8 mouse cellular contexts compared by ENCODE assay signal in genomic region chr9:85749142-85749921, GRCm38 (mm10). TPM values are rescaled to one million over a fixed set of nuclear protein-coding genes. Genes with fewer than 3 reads are reported as not detected.
DNase-seq lines count a peak whose midpoint lies in the region; ATAC-seq and TF ChIP-seq lines count a peak whose summit lies in the region.

Ibtk (minus strand) TSS chr9:85749334.

- peak; percentile 99 for ATAC-seq in forebrain, embryonic 15.5 days (replicated peaks)
- ATAC-seq in lung, embryonic 14.5 days (ENCODE audit: insufficient read depth) = peak; percentile 99

- H3K27me3 ChIP-seq in forebrain, embryonic 15.5 days = no peaks in the 10 kb centered on the region
- H3K27me3 ChIP-seq in lung, embryonic 14.5 days (ENCODE audit: insufficient read depth, low read length) = no peaks in the 10 kb centered on the region
- no peaks in the 10 kb centered on the region for H3K27me3 ChIP-seq in thymus, adult 2 months (ENCODE audit: control insufficient read depth, insufficient read depth, low read length)

- WGBS in forebrain, embryonic 15.5 days = under 1% methylated on average over 52 of the region's 52 CpGs
- under 1% methylated on average over 52 of the region's 52 CpGs for WGBS in lung, embryonic 14.5 days
- under 1% methylated on average over 52 of the region's 52 CpGs for WGBS in olfactory bulb, adult 2 months
- WGBS in thymus, adult 2 months = under 1% methylated on average over 52 of the region's 52 CpGs

- TF ChIP-seq CTCF in layer of hippocampus, adult 2 months (conservative IDR thresholded peaks at IDR 0.05) = peak; percentile 43
- TF ChIP-seq CTCF in lung, embryonic 14.5 days (IDR thresholded peaks at IDR 0.05; ENCODE audit: low read depth) = peak; percentile 36; the same call in 1 of the 2 replicates
- TF ChIP-seq CTCF in olfactory bulb, adult 2 months (IDR thresholded peaks at IDR 0.05; ENCODE audit: insufficient read depth, low read depth, low read length) = no peak
- 0 out of 2 replicates have a peak, but pooled peaks have one; percentile 8 for TF ChIP-seq CTCF in thymus, adult 2 months (IDR thresholded peaks at IDR 0.05; ENCODE audit: borderline replicate concordance, control insufficient read depth, extremely low read depth, insufficient read depth, low read length, poor library complexity)

- H3K4me1 ChIP-seq in ES-E14 (ENCODE audit: control insufficient read depth in 2 of 2, insufficient read depth in 2 of 2, low read length in 2 of 2, poor library complexity in 1 of 2) = peaks cover 0 to 5% of the 10 kb centered on the region in 2 experiments; a peak in 2 of 4 replicates
- peaks cover 15% of the 10 kb centered on the region for H3K4me1 ChIP-seq in forebrain, embryonic 15.5 days
- H3K4me1 ChIP-seq in lung, embryonic 14.5 days (ENCODE audit: insufficient read depth) = peaks cover 4% of the 10 kb centered on the region; the same call in 1 of the 2 replicates
- no peaks in the 10 kb centered on the region for H3K4me1 ChIP-seq in olfactory bulb, adult 2 months (ENCODE audit: control insufficient read depth, insufficient read depth, low read length)
- H3K4me1 ChIP-seq in thymus, adult 2 months (replicated peaks; ENCODE audit: control insufficient read depth, insufficient read depth, low read length) = 0 out of 2 replicates have a peak, but pooled peaks cover 2% of the 10 kb centered on the region

- peak; percentile 82 for DNase-seq in ES-E14 (ENCODE audit: low read depth, low spot score)
- DNase-seq in cerebellum, adult 11-12 months = peak; percentile 98
- peak; percentile 99 to 100 for DNase-seq in heart, postnatal 36 days
- peak; percentile 97 to 99 for DNase-seq in layer of hippocampus, adult 2 months (ENCODE audit: low spot score in 2 of 2)
- peak; percentile 98 for DNase-seq in lung, embryonic 14.5 days
- DNase-seq in thymus, adult 2 months = peak; percentile 97

- H3K36me3 ChIP-seq in ES-E14 (ENCODE audit: control insufficient read depth, insufficient read depth, low read length, poor library complexity, severe bottlenecking) = no peaks in the 10 kb centered on the region
- H3K36me3 ChIP-seq in forebrain, embryonic 15.5 days = no peaks in the 10 kb centered on the region
- H3K36me3 ChIP-seq in lung, embryonic 14.5 days (ENCODE audit: insufficient read depth) = 0 out of 2 replicates have a peak, but pooled peaks cover 4% of the 10 kb centered on the region
- H3K36me3 ChIP-seq in thymus, adult 2 months (ENCODE audit: control insufficient read depth, insufficient read depth, low read length) = no peaks in the 10 kb centered on the region

- intact Hi-C loops in heart, postnatal 36 days (cut with DNase I) = no loop called here

- in situ Hi-C loops in ES-E14 (cut with MboI; ENCODE audit: low sequenced_read_pairs in 2 of 2, unreplicated experiment in 2 of 2) = no loop called here

- TF ChIP-seq POLR2A in olfactory bulb, adult 2 months (IDR thresholded peaks at IDR 0.05; ENCODE audit: insufficient read depth, low read depth, low read length) = peak; percentile 83
- peak; percentile 88 for TF ChIP-seq POLR2A in thymus, adult 2 months (IDR thresholded peaks at IDR 0.05; ENCODE audit: control insufficient read depth, extremely low read depth, insufficient read depth, low read length, poor library complexity)

- no peaks in the 10 kb centered on the region for H3K9me3 ChIP-seq in ES-E14 (ENCODE audit: control insufficient read depth, insufficient read depth, low read depth, low read length)
- no peaks in the 10 kb centered on the region for H3K9me3 ChIP-seq in forebrain, embryonic 15.5 days
- H3K9me3 ChIP-seq in lung, embryonic 14.5 days (ENCODE audit: low read depth, low read length) = no peaks in the 10 kb centered on the region

- peak within 1 kb of the TSS; percentile 87 to 98 for H3K4me3 ChIP-seq in ES-E14 (ENCODE audit: insufficient read depth in 1 of 2, low read depth in 1 of 2, low read length in 2 of 2, poor library complexity in 1 of 2, severe bottlenecking in 1 of 2)
- H3K4me3 ChIP-seq in forebrain, embryonic 15.5 days = peak within 1 kb of the TSS; percentile 87
- H3K4me3 ChIP-seq in layer of hippocampus, adult 2 months = peak within 1 kb of the TSS; percentile 61
- H3K4me3 ChIP-seq in lung, embryonic 14.5 days (ENCODE audit: low read depth, low read length) = peak within 1 kb of the TSS; percentile 92
- H3K4me3 ChIP-seq in olfactory bulb, adult 2 months (ENCODE audit: insufficient read depth, low read depth, low read length) = peak within 1 kb of the TSS; percentile 66
- peak within 1 kb of the TSS; percentile 89 for H3K4me3 ChIP-seq in thymus, adult 2 months (ENCODE audit: control insufficient read depth, insufficient read depth, low read length)

- peak within 1 kb of the TSS; percentile 87 for H3K27ac ChIP-seq in ES-E14 (ENCODE audit: insufficient read depth, low read depth, low read length, poor library complexity, severe bottlenecking)
- H3K27ac ChIP-seq in forebrain, embryonic 15.5 days (replicated peaks) = peak within 1 kb of the TSS; percentile 98
- peak within 1 kb of the TSS; percentile 97 for H3K27ac ChIP-seq in layer of hippocampus, adult 2 months
- peak within 1 kb of the TSS; percentile 99 for H3K27ac ChIP-seq in lung, embryonic 14.5 days (ENCODE audit: low read depth)
- H3K27ac ChIP-seq in olfactory bulb, adult 2 months (ENCODE audit: insufficient read depth, low read depth, low read length) = peak within 1 kb of the TSS; percentile 48
- peak within 1 kb of the TSS; percentile 99 for H3K27ac ChIP-seq in thymus, adult 2 months (ENCODE audit: control insufficient read depth, insufficient read depth, low read length)

- peak within 1 kb of the TSS; percentile 97 for H3K9ac ChIP-seq in ES-E14 (ENCODE audit: insufficient read depth, low read depth, low read length, poor library complexity, severe bottlenecking)
- peak within 1 kb of the TSS; percentile 97 for H3K9ac ChIP-seq in forebrain, embryonic 15.5 days (replicated peaks)
- H3K9ac ChIP-seq in lung, embryonic 14.5 days = peak within 1 kb of the TSS; percentile 99

- peak within 1 kb of the TSS; percentile 80 for H3K4me2 ChIP-seq in forebrain, embryonic 15.5 days (replicated peaks)
- H3K4me2 ChIP-seq in lung, embryonic 14.5 days = peak within 1 kb of the TSS; percentile 75

TF ChIP-seq in ES-E14, 5 proteins besides CTCF, POLR2A, EP300 and RAD21:
- TF ChIP-seq ZC3H11A (IDR thresholded peaks at IDR 0.05; ENCODE audit: borderline replicate concordance, low read depth, low read length) = no peak
- TF ChIP-seq ZNF384 (IDR thresholded peaks at IDR 0.05; ENCODE audit: low read depth, low read length) = no peak
- peak; percentile 86 for TF ChIP-seq CHD2 (IDR thresholded peaks at IDR 0.05; ENCODE audit: low read depth, low read length)

RNA-seq across cellular contexts. Expression of gene Ibtk, which starts in this region (rescaled TPM):
- total RNA-seq in ES-E14 (2012; rRNA removed) = 28.4 and 32.8 TPM in 2 replicates
- 32.8 and 33.5 TPM in 2 replicates for polyA plus RNA-seq in forebrain, embryonic 15.5 days (2015; fragmentation: Nextera tagmentation; extraction: Ambion mirVana)
- 10 to 100 TPM; 33.9 to 37.8 TPM for total RNA-seq in heart, postnatal 36 days (2021)
- total RNA-seq in layer of hippocampus, adult 2 months (2021) = 10 to 100 TPM; 24.4 to 24.6 TPM
- polyA plus RNA-seq in lung, embryonic 14.5 days (2014; fragmentation: Nextera tagmentation; extraction: Ambion mirVana) = 43.6 and 44.8 TPM in 2 replicates
- polyA plus RNA-seq in olfactory bulb, adult 2 months (2012; ENCODE audit: insufficient read depth, insufficient read length, low replicate concordance, missing spikeins) = not detected in 2 replicates
- polyA plus RNA-seq in thymus, adult 2 months (2012; rRNA removed) = 5.8 and 6.1 TPM in 2 replicates

Comparison
In these comparisons a context has a peak if more than half of its experiments do, and no peak if none do; other contexts are left out.
1. Peak in every context shown above with its lines: DNase-seq, ATAC-seq, H3K4me3 ChIP-seq and H3K27ac ChIP-seq.
2. H3K27ac ChIP-seq: peak in every context shown above with its lines; median percentile 99 in lung, embryonic 14.5 days; 99 in thymus, adult 2 months; 98 in forebrain, embryonic 15.5 days; 97 in layer of hippocampus, adult 2 months; 87 in ES-E14; 48 in olfactory bulb, adult 2 months.